Mouse (Mus musculus): ENCODE measurements around the gene Vps4b.
A peak's percentile ranks its signal among the peaks of the same experiment; 100 is the strongest.

Gene Vps4b

GRCm38 (mm10) chr1:106796542-106796924 lies at the start of gene Vps4b:
TSS of gene Vps4b (minus strand) at chr1:106796728.
- DNase-seq, result peak; percentile 97

GRCm38 (mm10) chr1:106828784-106829183 lies 32.3 kb upstream of the Vps4b start:
- DNase-seq, result no peak

- no peak for DNase-seq
Measured at GRCm38 (mm10) chr1:106822297-106822696, 25.8 kb upstream of the Vps4b start.

- DNase-seq, result peak; percentile 15
Measured at GRCm38 (mm10) chr1:106818323-106818722, 21.8 kb upstream of the Vps4b start.

- DNase-seq, result no peak
Measured at GRCm38 (mm10) chr1:106816766-106817165, 20.2 kb upstream of the Vps4b start.

GRCm38 (mm10) chr1:106815265-106815664 lies 18.7 kb upstream of the Vps4b start:
- DNase-seq, result no peak

GRCm38 (mm10) chr1:106814864-106815263 lies 18.3 kb upstream of the Vps4b start:
- no peak for DNase-seq

GRCm38 (mm10) chr1:106799931-106800330 lies 3.4 kb upstream of the Vps4b start:
- DNase-seq, result no peak

- no peak for DNase-seq
Measured at GRCm38 (mm10) chr1:106799406-106799805, 2.9 kb upstream of the Vps4b start.

GRCm38 (mm10) chr1:106796987-106797779 lies 655 bp upstream of the Vps4b start:
- no peak for DNase-seq

- peak; percentile 70 for DNase-seq
Measured at GRCm38 (mm10) chr1:106795634-106796541, 640 bp downstream of the Vps4b start.

GRCm38 (mm10) chr1:106774896-106775295 lies 21.6 kb downstream of the Vps4b start:
- DNase-seq, result no peak

- DNase-seq, result no peak
Measured at GRCm38 (mm10) chr1:106774092-106774491, 22.4 kb downstream of the Vps4b start.

GRCm38 (mm10) chr1:106768773-106769172 lies 27.8 kb downstream of the Vps4b start:
- DNase-seq, result no peak

GRCm38 (mm10) chr1:106765771-106766170 lies 30.8 kb downstream of the Vps4b start:
- no peak for DNase-seq

- DNase-seq, result no peak
Measured at GRCm38 (mm10) chr1:106764846-106765245, 31.7 kb downstream of the Vps4b start.

- no peak for DNase-seq
Measured at GRCm38 (mm10) chr1:106764281-106764680, 32.2 kb downstream of the Vps4b start.

GRCm38 (mm10) chr1:106760750-106761149 lies 35.8 kb downstream of the Vps4b start:
- no peak for DNase-seq

GRCm38 (mm10) chr1:106759572-106760435 lies 36.7 kb downstream of the Vps4b start, which contains the start of gene Kdsr:
TSS of gene Kdsr (minus strand) at chr1:106759727.
- peak; percentile 99 for DNase-seq

- peak; percentile 65 for DNase-seq
Measured at GRCm38 (mm10) chr1:106758734-106759571, 37.6 kb downstream of the Vps4b start.

- DNase-seq, result peak; percentile 41
Measured at GRCm38 (mm10) chr1:106756633-106757032, 39.9 kb downstream of the Vps4b start.

GRCm38 (mm10) chr1:106752013-106752412 lies 44.5 kb downstream of the Vps4b start:
- DNase-seq, result peak; percentile 37
